Mouse (Mus musculus) lung, postnatal 0 days (tissue): ENCODE results near the gene Rims4.

ENCODE experiments used
- CTCF ChIP-seq: IDR thresholded peaks from 2 replicates; pipeline ENCODE4 v1.5.1; 2016; ENCODE audit warnings: antibody characterized with exemption, mild to moderate bottlenecking
- EP300 ChIP-seq: IDR thresholded peaks from 2 replicates; pipeline ENCODE4 v1.6.1; 2016; ENCODE audit warnings: antibody characterized with exemption, mild to moderate bottlenecking, control low read depth

DNA sequence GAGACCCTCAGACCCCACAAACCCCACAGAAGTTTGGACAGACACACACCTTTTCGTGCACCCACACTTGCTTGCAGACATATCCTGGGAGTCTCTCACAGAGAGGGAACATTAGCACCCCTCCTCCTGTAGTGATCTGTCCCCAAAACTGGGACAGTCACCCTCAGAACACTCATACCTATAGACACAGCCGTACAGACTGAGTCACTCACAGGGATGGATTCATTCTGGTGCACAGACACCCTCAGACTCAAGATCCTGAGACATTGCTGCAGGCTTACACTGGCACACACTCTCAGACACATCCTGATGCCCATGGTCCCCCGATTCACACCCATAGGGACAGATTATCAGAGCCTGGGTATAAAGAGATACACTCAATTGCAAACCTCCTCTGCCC is 1.1 kb upstream of the Rims4 start:
- TF ChIP-seq CTCF, result no peak
- TF ChIP-seq EP300, result no peak
